Mouse (Mus musculus) intestine, embryonic 16.5 days (tissue): ENCODE measurements at regions not wholly inside any gene's neighbourhood (a gene's known extent, or its start where the extent isn't known, plus 50 kb on each side); places are given as distances from the start of the nearest gene placed in this dataset.

Experiments
- ATAC-seq: fragments of 200-750 bp; cut with Nextera tagmentation; 2 replicates; pipeline ENCODE4 v1.8.0; 2017; ENCODE audit warnings: moderate TSS enrichment, moderate library complexity
- H3K27ac ChIP-seq: fragments of 300-500 bp; sonication (generic); 2 replicates; pipeline ENCODE4 v1.5.1; 2014; ENCODE audit warnings: mild to moderate bottlenecking, low read length
- H3K27me3 ChIP-seq: fragments of 300-500 bp; sonication (generic); replicated peaks from 2 replicates; pipeline ENCODE4 v1.6.1; 2014; ENCODE audit warnings: low read length, control low read depth, mixed read lengths; ENCODE audit not compliant: control insufficient read depth, insufficient read depth
- H3K36me3 ChIP-seq: fragments of 300-500 bp; sonication (generic); 2 replicates; pipeline ENCODE4 v1.6.1; 2014; ENCODE audit warnings: low read length, control low read depth; ENCODE audit not compliant: control insufficient read depth, insufficient read depth
- H3K4me1 ChIP-seq: fragments of 300-500 bp; sonication (generic); 2 replicates; pipeline ENCODE4 v1.6.1; 2014; ENCODE audit warnings: low read length, control low read depth, mixed read lengths; ENCODE audit not compliant: control insufficient read depth, insufficient read depth
- H3K4me2 ChIP-seq: fragments of 300-500 bp; sonication (generic); 2 replicates; pipeline ENCODE4 v1.6.1; 2014; ENCODE audit warnings: low read depth, low read length, control low read depth
- H3K4me3 ChIP-seq: fragments of 300-500 bp; sonication (generic); 2 replicates; pipeline ENCODE4 v1.5.1; 2014; ENCODE audit warnings: mild to moderate bottlenecking, low read length
- H3K9ac ChIP-seq: fragments of 300-500 bp; sonication (generic); 2 replicates; pipeline ENCODE4 v1.6.1; 2014; ENCODE audit warnings: low read depth, low read length
- H3K9me3 ChIP-seq: fragments of 300-500 bp; sonication (generic); 2 replicates; pipeline ENCODE4 v1.6.1; 2016; ENCODE audit warnings: low read length, control low read depth; ENCODE audit not compliant: control insufficient read depth
- WGBS: fragments of 180-500 bp; shearing (Covaris S2); extraction: QIAGEN DNeasy Blood & Tissue Kit; methylation state at CpG from one replicate; pipeline ENCODE4 v1.1.7; 2014; 5-methylcytosine and 5-hydroxymethylcytosine counted together

DNA sequence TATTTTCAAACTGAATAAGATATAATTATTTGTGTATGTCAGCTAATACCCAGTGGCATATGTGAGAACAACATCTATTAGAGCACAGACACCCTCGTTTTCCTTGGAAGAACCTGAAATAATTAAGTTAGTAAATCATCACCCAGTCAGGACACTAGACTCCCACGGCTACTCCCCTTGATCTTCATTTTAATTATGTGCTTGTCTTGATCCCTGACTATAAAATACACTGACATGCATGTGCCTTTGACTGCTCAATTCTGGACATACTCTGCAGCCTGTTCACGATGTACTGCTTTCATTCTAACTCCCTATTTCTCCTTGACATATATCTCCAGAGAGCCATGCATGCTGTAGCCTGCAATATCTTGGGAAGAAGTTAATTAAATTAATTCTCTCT, 232.7 kb upstream of the Atxn7l3b start:
- Histone ChIP-seq H3K9me3 (no peaks in the 10 kb centered on the region), H3K4me1 (no peaks in the 10 kb centered on the region), H3K36me3 (no peaks in the 10 kb centered on the region), H3K27ac (no peak overlapping the region), H3K9ac (no peak overlapping the region), H3K27me3 (no peaks in the 10 kb centered on the region), H3K4me3 (no peak overlapping the region), H3K4me2 (no peak overlapping the region)
- ATAC-seq = no peak
- 62% methylated on average over 3 of the region's 3 CpGs for WGBS

DNA sequence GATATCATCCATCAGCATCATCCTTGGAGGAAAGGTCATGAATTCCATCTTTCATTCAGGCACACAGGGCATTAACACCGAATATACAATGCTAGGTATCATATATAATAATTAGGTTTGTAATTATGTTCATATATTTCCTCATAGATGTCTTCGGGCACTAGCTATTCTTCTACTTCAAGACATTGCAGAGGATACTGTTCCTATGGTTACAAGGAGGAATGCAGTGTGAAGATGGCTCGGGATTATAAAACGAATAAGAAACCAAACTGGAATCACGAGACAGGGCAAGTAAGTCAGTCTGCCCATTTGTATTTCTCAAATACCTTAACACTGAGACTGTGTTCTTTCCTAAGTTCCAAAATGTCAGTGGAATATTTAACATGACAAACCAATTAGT, 231.3 kb upstream of the Atxn7l3b start:
- H3K36me3 ChIP-seq = no peaks in the 10 kb centered on the region
- no peak overlapping the region for H3K9ac ChIP-seq
- WGBS = 82% methylated on average over 5 of the region's 5 CpGs
- no peaks in the 10 kb centered on the region for H3K27me3 ChIP-seq
- H3K27ac ChIP-seq = no peak overlapping the region
- H3K4me1 ChIP-seq = no peaks in the 10 kb centered on the region
- H3K9me3 ChIP-seq = no peaks in the 10 kb centered on the region
- no peak overlapping the region for H3K4me3 ChIP-seq
- H3K4me2 ChIP-seq = no peak overlapping the region
- ATAC-seq = no peak

DNA sequence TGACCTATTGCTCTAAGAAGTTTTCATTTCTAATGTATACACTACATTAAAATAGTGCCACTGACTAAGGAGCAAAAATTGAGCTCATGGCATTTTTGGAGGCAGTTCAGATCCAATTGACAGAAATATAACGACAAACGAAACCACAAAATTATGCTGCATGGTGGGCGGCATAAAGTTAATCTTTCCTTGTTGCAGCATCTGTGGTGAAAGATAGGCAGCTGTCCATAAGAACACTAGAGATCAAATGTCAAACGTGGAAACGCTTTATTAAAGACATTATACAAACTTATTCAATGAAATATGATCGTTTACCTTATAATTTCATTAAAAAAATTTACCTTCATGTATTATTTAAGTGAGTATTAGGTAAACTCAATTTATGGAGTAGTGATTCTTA, 230.2 kb upstream of the Atxn7l3b start:
- no peak overlapping the region for H3K4me3 ChIP-seq
- no peaks in the 10 kb centered on the region for H3K4me1 ChIP-seq
- H3K4me2 ChIP-seq = no peak overlapping the region
- ATAC-seq = no peak
- 79% methylated on average over 6 of the region's 6 CpGs for WGBS
- no peak overlapping the region for H3K27ac ChIP-seq
- H3K36me3 ChIP-seq = no peaks in the 10 kb centered on the region
- H3K27me3 ChIP-seq = no peaks in the 10 kb centered on the region
- no peaks in the 10 kb centered on the region for H3K9me3 ChIP-seq
- H3K9ac ChIP-seq = no peak overlapping the region

DNA sequence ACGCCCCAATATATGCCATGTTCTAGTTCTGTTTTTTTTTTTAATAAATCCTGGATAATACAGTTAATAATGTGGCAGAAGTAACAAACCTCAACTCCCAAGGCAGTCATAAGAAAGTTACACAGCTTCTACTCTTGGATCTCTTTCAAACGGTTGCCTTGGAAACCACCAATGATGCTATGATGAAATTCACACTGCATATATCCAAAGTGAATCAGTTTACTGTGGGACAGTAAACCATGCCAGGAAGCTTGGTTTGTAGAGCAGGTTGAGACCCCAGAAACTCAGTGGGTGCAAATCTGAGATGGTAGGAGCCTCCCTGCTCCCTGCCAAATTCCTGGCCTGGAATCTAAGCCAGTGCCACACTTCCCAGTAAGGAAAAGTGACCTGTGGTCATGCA, 212.8 kb upstream of the Atxn7l3b start:
- Histone ChIP-seq H3K27ac (no peak overlapping the region), H3K9ac (no peak overlapping the region), H3K4me3 (no peak overlapping the region), H3K9me3 (no peaks in the 10 kb centered on the region; the same call in 1 of the 2 replicates), H3K36me3 (no peaks in the 10 kb centered on the region), H3K4me1 (no peaks in the 10 kb centered on the region), H3K27me3 (no peaks in the 10 kb centered on the region), H3K4me2 (no peak overlapping the region)
- WGBS = 76% methylated on average over 2 of the region's 2 CpGs
- no peak for ATAC-seq

DNA sequence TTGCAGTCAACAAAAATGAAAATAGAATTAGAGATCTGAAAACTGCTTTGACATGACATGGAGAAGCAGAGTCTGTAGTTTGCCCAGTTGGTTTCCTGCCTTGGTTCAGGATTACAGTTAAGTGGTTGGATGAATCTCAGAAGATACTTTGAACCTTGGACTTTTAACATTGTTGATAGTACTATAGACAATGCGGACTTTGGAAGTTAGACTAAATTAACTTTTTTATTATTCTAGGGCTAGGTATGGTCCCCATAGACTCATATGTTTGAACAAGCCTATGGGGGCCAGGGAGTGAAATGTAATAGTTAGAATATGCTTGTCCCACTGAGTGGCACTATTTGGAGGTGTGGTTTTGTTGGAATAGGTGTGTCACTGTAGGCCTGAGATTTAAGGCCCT, 186.2 kb upstream of the Atxn7l3b start:
- Histone ChIP-seq H3K9me3 (no peaks in the 10 kb centered on the region), H3K4me1 (no peaks in the 10 kb centered on the region), H3K27ac (no peak overlapping the region), H3K9ac (no peak overlapping the region), H3K4me3 (no peak overlapping the region), H3K4me2 (no peak overlapping the region), H3K27me3 (no peaks in the 10 kb centered on the region), H3K36me3 (no peaks in the 10 kb centered on the region)
- peak; percentile 75 for ATAC-seq
- 78% methylated on average over 1 of the region's 1 CpGs for WGBS

DNA sequence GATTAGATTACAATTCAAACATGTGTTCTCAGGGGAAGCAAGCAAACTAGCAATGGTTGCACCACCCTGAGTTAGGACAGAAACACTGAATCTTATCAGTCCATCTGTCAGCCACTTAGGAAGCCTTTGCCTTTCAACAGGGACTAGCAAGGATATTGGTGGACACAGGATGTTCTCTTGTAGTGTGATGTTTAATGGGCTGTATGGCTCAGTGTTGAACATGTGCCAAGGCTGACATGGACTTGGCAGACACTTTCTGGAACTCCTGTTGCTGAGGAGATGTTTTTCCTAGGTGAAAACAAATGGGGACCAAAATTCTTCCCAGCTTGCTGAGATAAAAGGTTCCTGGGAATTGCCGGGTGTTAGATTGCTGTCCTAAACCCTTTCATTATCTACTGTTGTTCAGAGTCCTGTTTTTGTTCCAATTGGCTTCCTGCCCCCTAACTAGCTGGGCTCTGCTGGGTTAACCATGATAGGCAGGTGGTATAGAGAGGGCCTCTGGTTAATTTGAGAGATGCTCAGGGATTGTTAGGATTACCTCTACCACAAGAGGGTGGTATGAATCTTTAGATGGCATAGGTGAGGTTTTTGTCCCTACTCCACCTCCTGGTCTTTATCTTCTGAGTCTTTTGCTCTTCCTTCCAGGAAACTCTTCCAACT, 177.1 kb upstream of the Atxn7l3b start:
- no peak for ATAC-seq
- H3K36me3 ChIP-seq = no peaks in the 10 kb centered on the region
- H3K4me3 ChIP-seq = no peak overlapping the region
- no peak overlapping the region for H3K9ac ChIP-seq
- WGBS = 50% methylated on average over 1 of the region's 1 CpGs
- no peaks in the 10 kb centered on the region for H3K27me3 ChIP-seq
- H3K27ac ChIP-seq = no peak overlapping the region
- no peaks in the 10 kb centered on the region for H3K9me3 ChIP-seq
- no peaks in the 10 kb centered on the region for H3K4me1 ChIP-seq
- no peak overlapping the region for H3K4me2 ChIP-seq

DNA sequence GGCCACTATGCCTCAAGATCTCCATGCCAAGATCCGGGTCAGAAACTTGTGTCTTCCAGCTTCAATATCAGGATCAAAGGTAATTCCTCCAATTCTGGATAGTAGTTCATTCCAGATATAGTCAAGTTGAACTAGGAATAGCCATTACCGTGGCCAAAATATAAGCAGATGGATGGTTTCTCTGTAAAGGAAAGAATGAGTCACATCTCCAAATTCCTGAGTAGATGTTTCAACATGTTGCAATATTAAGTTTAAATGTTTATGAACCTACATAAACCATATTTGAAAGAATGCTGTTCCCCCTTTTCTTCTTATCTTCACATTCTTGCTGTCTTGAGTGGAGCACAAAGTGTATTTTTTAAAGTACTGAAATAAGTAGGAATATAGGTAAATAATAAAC, 176.5 kb upstream of the Atxn7l3b start:
- H3K9me3 ChIP-seq = no peaks in the 10 kb centered on the region
- 80% methylated on average over 2 of the region's 2 CpGs for WGBS
- H3K27me3 ChIP-seq = no peaks in the 10 kb centered on the region
- no peak overlapping the region for H3K9ac ChIP-seq
- no peak overlapping the region for H3K4me3 ChIP-seq
- no peaks in the 10 kb centered on the region for H3K4me1 ChIP-seq
- H3K36me3 ChIP-seq = no peaks in the 10 kb centered on the region
- no peak overlapping the region for H3K27ac ChIP-seq
- H3K4me2 ChIP-seq = no peak overlapping the region
- no peak for ATAC-seq
